Mouse (Mus musculus) c-Kit-positive CD71-positive TER-119-negative erythroid progenitor cells, embryonic 14.5 days (primary cell): ENCODE data around the gene Adam19.
"Not testable (repeated sequence)": the region's sequence is repeated elsewhere in the genome, so short reads cannot be mapped to it uniquely, and the experiment has no call there.

Experiments
- DNase-seq: peaks from one replicate; pipeline ENCODE4 v3.0.0-alpha.2; 2013; ENCODE audit warnings: low read depth

Adam19 gene

DNA sequence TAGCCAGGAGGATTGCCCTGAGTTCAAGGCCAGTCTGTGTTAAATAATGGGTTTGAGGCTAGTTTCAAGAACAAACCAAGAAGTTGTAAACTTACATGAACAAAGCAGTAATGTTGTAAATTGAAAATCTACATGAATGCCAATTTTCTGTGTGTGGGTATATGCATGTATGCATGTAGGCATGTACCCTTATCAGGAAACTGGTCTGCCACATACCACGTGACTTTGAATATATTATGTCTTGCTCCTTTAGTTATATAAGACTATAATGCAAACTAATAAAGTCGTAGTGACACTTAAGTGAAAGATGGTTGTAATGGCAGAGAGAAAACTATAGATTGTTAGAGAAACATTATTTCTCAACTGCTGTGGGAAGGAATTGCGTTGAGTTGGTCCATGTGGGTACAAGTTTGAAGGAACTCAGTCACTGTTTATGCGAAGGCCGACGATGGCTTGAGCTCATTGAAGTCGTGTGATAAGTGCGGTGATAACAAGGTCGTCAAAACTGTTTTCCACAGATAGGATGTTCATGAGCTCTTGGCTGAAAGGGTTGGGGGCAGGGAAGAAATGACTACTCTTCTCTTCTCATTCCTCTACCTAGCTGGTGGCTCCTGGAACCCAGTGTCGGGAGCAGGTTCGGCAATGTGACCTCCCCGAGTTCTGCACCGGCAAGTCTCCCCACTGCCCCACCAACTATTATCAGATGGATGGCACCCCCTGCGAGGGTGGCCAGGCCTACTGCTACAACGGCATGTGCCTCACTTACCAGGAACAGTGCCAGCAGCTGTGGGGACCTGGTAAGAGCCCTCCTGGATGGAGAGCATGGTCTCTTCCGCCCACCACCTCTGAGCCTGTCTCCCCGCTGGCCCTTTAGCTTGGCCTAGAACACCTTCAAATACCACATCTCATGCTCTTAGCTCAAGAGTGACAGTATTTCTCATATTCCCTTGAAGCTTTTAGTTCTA is 75.5 kb downstream of the Adam19 start:
- DNase-seq, result peak; percentile 16

DNA sequence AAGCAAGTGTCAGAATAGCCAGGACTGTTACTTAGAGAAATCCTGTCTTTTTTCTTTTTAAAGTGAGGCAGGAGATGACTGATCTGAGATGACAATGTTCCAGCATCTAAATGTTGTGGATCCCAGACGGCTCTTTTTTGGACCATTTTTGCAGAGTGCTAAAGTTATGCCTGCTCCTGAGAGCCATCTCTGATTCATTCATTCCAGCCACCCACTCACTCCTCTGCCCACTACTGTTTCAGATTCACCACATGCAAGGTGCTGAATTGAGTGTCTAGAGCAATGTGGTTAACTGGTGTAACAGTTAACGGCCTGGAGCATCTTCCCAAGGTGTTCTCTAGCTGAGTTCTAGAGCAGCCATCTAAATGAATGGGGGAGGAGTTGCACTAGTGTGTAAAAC is 79.1 kb downstream of the Adam19 start:
- DNase-seq, result no peak

DNA sequence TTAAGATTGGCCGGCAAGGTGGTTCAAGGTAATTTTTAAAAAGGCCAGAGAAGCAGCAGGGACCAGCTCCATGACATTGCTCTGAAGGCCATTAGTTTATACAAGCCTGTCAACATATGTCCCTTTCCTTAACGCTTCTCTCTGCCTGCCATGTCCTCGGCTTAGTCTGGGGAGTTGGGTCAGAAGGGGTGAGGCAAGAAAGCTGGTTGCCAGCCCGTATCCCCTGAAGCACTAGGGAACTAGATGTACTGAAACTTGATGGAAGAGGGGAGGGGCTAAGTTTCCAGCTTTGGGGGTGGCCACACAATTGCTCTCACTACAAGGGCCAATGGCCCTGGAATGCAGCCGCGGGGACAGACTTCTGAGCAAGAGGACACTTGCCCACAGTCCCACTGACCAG is 87.5 kb downstream of the Adam19 start:
- DNase-seq, result no peak

DNA sequence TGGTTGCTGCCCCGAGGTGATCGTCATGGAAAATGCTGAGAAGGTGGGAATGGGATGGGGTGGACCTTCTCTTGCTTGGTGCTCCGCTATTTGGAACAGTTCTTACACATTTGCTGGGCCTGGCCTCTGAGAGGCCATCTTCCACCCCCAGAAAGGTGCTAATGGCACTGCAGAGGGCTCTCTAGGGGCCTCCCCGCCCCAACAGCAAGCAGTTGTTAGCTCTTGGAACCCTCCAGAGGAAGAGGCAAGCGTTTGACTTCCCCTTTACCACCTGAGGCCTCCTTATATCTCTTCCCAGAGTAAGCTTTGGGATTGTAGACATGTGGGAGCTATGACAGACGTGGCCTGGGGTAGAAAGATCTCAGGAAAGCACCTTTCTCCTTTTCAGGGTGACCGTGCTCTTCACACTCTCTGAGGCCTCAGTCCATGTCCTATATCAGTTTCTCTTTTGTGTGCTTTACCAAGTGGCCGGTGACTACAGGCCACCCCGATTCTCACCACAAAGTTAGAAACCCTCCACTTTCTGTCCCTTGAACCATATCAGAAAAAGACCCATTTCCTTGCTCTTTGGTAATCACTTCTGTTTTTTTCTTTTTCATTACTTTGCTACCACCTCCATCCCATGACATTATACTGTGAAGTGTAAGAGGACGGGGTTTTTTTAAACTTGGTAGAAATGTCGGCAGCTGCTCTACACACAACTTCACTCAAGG is 89.5 kb downstream of the Adam19 start:
- DNase-seq, result no peak

DNA sequence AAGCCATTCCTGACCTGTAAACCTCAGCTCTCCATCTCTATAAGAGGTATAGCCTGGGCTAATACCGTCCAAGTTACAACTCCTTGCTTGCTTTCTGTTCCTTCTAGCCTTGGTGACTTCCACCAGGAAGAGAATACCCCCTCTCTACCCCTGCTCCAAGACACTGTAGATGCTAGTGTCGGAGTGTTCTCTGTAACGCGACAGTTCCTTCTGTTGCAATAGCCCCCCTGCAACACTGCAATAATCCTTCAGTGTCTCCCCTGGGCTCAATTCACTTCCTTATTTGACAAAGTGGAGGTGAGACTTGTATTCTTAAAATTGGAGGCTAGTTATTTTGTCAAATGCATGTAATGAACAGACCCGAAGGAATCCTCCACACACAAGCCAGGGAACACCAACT is 90.8 kb downstream of the Adam19 start:
- DNase-seq, result no peak

DNA sequence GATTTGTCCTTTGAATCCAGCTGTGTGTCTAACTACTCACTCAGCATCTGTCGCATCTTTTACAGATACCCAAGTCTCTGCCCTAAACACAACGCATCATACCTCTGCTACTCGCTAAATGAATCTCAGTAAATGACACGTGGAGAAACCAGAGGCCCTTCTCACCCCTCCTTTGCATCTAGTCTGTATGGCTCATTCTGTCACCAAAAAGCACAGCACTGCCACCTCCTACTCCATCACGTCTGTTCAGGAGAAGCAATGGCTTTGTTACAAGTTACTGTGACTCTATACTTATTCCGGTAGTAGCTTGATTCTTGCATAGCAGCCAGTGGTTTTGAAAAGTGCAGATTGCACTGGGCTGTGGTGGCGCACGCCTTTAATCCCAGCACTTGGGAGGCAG is 101.2 kb downstream of the Adam19 start:
- DNase-seq, result no peak

DNA sequence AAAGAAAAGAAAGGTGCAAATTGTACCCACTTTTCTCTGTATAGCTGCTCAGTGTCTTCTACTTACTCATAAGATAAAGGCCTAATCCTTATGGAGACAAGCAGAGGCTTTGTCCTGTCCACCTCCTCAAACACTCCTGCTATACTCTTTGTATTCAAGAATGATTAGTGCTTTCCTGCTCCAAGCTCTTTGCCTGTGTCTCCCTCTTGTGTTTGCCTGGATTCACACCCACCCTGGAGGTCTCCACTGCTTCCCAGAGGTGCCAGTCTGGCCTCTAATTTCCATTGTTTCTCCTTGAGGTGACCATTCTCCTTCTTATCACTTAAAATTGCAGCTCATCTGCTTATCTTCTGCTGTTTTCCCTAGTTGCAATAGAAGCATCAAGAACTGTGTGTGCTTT is 101.7 kb downstream of the Adam19 start:
- no peak for DNase-seq

DNA sequence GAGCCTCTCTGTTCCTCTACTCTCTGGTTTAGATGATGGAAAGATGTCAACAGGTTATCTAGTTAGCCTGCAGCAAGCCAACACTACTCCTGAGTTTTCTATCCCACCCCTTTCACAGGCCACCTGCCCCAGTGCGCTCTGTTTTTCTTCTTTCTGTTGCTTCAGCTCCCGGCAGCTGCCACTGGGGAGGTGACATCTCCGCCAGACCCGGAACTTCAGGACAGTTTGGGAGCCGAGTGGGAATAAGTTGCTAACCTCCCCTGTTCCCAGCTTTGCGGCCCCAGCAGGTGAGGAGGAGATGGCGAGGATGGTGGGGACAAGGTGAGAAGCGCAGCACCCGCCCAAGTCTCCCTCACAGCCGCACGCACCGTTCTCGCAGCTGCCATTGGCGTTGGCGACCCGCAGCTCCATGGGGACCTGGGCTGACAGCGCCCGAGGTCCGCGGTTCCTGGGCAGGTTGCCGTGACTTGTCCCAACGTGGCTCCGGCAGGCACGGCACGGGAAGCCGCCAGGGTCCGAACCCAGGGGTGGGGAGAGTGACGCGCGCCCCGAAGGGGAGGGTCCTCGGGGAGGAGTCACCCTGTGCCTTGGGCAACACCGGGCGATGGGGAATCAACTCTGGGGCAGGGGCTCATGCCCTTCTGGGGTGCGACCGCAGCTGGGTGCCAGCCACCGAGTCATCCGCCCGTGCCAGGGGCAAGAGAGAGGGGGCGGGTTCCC is 110.2 kb downstream of the Adam19 start, which contains the start of gene Nipal4:
Nipal4 (minus strand) TSS at position 643 of the 720 bp plus-strand sequence.
- DNase-seq, result no peak

DNA sequence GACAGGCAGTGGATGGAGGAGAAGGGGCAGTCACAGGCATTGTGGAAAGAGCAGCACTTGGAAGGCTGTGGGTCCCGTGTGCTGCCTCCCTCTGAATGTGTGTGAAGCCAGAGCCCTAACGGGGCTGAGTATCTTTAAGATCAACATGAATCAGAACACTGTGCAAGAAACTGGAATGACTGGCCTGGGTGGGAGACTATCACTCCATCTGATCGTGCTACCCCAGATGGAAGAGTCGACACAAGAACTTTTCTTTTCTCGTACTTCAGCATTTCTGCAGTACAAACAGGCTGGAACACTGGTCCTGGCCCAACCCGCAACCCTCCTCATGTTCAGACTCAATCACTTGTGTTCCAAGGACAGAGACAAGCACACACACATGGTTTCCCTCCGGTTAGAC is 112.7 kb downstream of the Adam19 start:
- no peak for DNase-seq

DNA sequence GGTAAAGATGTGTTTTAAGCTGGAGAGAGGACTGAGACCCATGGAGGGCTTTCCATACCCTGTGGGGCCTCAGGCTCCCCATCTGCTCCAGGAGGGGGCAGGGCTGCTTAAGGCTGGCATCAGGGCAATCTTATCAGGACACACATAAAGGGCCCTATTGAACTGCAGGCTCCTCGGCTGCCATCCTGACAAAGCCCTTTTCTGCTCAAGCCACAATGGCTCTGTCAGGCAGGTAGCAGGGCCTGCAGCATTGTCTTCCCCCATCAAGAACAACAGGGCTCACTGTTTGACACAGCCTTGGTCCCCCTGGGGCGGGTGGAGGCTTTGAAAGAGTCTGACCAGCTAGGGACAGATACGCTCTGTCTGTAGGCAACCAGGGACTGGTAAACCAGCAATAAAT is 114.1 kb downstream of the Adam19 start:
- DNase-seq, result no peak

DNA sequence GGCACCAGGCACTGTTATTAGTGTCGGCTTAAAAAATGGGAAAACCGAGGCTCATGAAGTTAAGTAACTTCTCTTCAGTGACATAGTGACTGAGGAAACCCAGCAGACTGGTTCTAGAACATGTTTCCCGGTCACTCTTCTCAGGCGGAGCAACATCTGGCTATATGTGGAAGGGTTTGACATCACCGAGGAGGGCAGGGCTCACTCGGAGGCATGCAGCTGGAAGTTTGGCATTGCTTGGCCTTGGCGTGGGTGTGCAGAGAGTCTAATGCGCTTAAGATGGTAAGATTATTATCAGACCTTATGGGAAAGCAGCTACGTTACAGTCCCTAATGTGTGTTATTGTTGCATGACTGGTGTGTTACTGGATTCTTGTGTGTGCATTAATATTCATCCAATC is 116.3 kb downstream of the Adam19 start:
- no peak for DNase-seq

DNA sequence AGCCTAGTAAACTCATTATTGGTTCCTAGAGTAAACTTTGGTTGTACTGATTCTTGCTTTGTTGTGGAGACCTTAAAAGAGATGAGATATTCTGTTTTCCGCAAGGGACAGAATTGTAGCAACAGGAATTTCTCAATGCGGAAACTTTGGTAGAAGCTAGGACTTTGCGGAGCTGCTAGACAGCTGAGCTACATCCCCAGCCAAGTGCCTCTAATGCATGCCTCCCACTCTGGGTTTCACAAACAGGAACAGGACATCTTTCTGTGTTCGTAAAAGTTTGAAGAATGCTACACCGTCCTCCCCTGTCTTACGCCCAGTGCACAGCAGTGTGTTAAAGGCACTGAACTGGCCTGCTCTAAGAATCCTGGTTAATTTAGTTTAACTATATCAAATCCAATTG is 120.4 kb downstream of the Adam19 start:
- no peak for DNase-seq

DNA sequence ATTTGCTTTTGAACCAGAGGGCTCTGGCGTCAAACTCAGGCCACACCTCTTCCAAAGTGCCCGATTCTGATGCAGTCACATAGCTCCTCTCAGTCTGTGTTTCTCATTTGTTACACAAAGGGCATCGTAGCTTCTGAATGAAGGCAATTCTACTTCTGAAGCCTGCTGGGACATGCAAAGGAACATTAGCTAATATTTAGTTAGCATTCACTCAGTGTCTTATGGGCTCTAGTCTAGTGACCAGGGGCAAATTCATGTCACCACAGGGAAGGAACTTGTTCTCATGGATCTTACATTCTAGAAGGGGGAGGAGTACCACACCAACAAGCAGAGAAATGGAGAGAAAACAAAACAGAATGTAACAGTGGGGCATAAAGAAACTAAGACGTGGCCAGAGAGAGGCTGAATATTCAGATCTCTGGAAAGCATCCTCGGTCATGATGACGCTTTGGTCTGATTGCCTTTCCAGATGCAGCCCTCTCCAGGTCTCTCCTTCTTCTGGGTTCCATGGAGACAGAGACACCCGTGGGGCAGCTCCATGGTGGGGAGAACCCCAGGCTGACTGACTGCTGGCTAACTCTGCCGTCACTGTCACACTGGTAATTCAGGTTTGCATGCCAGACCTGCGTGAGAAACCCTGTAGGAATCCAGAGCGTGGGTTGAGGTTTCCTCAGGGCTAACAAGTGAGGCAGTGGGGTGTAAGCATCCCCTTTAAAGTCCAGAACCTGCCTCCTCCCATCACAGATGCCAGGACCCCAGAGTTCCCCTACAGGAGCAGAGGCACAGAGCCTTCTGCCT is 121.7 kb downstream of the Adam19 start:
- DNase-seq, result no peak

DNA sequence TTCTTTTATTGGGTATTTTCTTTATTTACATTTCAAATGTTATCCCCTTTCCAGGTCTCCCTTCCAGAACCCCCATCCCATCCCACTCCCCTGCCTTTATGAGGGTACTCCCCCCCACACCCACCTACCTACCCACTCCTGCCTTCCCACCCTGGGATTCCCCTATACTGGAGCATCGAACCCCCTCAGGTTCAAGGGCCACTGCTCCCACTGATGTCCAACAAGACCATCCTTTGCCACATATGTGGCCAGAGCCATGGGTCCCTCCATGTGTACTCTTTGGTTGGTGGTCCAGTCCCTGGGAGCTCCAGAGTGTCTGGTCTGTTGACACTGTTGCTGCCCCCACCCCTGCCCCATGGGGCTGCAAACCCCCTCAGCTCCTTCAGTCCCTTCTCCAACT is 126.2 kb downstream of the Adam19 start:
- not testable (repeated sequence) for DNase-seq

DNA sequence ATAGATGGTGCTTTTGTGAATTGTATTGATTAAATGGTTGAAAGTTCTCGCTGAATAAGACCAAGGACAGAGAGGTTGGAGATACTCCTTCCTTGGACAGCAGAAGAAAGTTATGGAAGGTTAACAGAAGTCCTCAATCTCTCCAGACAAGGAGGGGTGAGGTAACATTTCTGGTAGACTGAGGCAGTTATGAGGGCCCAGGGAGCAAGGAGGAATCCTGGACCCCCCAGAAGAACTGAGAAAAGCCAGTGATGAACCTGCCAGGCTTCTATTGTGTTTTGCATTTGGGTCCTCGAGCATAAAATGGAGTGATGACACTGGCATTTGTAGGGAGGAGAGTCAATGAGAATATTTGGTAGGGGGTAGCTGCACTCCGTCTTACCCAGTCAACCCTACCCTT is 129.2 kb downstream of the Adam19 start:
- DNase-seq, result no peak

DNA sequence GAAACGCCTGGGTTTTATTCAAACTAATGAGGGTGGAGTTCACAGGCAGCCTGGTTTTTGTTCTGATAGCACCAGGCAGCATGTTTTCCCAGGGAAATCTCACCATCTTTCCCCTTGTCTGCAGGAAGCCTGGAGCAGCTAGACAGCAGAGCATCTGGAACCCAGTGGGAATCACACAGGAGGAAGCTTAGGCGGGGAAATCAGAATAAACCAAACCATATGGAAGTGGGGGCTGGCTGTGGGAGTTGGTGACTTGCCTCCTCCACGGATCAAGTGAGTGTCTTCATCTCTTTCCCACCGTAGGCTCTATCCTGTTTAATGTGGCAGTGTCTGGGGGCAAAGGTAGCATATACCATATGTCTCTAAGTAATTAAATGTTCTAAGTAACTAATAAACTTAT is 129.7 kb downstream of the Adam19 start:
- DNase-seq, result no peak

DNA sequence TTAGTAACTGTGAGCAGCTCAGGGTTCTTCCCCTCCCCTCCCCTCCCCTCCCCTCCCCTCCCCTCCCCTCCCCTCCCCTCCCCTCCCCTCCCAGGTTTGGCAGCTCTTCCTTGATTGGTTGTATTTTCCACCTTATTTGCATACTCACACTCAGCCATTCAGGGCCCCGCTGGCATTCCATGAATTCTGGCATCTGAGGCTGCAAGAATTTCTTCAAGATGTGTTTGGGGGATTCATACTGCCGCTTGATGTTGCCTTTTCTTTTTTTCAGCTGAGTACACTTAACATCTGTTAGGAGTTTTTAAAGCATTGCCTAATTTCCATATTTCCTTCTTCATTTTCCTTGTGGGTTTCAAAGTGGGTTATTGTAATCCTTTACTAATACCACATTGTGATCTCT is 132.5 kb downstream of the Adam19 start:
- DNase-seq, result no peak

DNA sequence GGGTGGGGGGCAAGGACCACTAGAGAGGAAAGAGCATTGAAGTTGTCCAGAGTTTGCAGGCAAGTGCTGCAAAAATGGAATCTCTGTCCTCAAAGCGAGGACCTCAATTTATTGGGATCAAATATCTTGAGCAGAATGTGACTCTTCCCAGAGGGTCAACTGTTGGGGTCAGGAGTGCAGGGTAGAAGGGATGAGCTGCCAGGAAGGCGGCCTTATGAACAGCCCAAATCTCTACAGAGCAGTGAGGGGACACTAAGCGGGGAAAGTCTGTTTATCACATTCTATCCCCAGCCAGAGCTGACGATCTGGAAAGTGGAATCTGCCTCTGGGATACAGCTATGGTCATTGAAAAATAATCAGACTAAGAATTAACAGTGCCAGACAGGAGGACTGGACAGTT is 138.4 kb downstream of the Adam19 start:
- no peak for DNase-seq
